Mouse (Mus musculus): ENCODE measurements around the gene Mpp3.

DNA sequence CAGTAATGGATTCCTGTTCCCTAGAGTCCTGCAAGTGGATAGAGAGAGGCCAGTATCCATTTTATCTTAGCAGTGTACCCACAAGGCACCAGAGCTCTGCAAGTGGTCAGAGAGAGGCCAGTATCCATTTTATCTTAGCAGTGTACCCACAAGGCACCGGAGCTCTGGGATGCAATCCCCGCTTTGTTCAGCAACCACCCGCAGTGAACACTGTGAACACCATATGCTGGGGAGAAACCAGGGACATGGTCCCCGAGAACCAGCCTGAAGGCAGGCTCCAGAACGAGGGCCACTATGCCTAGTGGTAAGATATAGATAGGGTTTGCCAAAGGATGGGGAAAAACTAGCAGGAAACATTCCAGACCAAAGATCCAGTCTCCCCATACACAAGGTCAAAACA is 49.1 kb downstream of the Mpp3 start:
- no peak for TF ChIP-seq GATA1 (IDR thresholded peaks at IDR 0.05; ENCODE audit: borderline replicate concordance, low read length)
- TF ChIP-seq FLI1 (IDR thresholded peaks at IDR 0.05; ENCODE audit: low read length) = no peak

Data from megakaryocyte, embryonic 14.5 days (primary cell).